14 mouse cellular contexts compared by ENCODE assay signal in genomic region chr9:33003880-33004279, GRCm38 (mm10).
"Had no signal": no experiment of that assay in that cellular context is flagged by ENCODE, and none has a peak within 500 bp of the region (broad histone marks: within the 10 kb centered on the region; RNA-seq: fewer than 3 reads in every experiment).

No protein-coding gene starts in this region.

- H3K4me3 ChIP-seq: lung, embryonic 15.5 days; midbrain, embryonic 10.5 days; midbrain, embryonic 12.5 days; neural tube, embryonic 13.5 days; neural tube, embryonic 15.5 days had no signal

- DNase-seq: lung, adult 2 months; lung, postnatal 10 days; lung, postnatal 4 days; midbrain, embryonic 14.5 days; retina, postnatal 1 day; right cerebral cortex, adult 18-20 months; right cerebral cortex, postnatal 25 days; right cerebral cortex, postnatal 4 days; spleen, adult 18-20 months had no signal

- H3K27me3 ChIP-seq: lung, embryonic 15.5 days; midbrain, embryonic 12.5 days; neural tube, embryonic 13.5 days; neural tube, embryonic 15.5 days had no signal

- H3K4me2 ChIP-seq: lung, embryonic 15.5 days; midbrain, embryonic 12.5 days; neural tube, embryonic 13.5 days; neural tube, embryonic 15.5 days had no signal

- H3K36me3 ChIP-seq: lung, embryonic 15.5 days; midbrain, embryonic 10.5 days; midbrain, embryonic 12.5 days; neural tube, embryonic 13.5 days; neural tube, embryonic 15.5 days had no signal
